Mouse (Mus musculus): ENCODE measurements around the gene Vil1.

The Vil1 gene

GRCm38 (mm10) chr1:74415143-74415542 is 6.0 kb downstream of the Vil1 start:
- peak; percentile 68 to 82 for DNase-seq

DNA sequence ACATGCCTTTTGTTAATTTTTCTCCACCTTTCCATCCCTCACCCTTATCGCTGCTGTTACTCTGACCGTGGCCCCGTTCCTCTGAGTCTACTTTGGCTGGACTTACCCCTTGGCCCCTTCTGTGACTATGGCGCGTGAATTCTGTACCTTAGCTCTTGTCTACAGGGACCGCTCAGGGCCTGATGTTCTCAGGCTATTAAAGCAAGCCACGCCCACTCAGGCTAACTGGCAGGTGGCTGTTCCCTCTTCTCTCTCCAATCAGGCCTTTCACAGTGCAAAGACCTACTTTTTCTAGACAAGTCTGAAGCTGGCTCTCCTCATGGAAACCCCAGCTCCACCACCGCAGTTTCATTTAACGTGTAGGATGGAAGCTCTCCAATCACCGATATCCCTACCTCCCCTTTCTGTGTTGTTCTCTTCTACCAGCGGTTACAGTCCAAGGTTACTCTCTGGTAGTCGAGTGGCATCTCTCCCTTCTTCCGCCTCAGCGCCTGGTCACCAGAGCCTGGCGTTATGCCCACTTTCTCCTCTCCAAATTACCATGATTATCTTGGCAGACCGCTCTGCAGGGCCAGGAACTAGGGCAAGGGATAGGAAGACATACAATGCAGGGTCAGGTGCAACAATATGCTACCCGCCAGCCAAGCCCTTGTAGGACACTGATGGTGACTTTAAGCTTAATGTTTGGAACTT is 9.7 kb downstream of the Vil1 start:
- DNase-seq = peak; percentile 61 to 62

DNA sequence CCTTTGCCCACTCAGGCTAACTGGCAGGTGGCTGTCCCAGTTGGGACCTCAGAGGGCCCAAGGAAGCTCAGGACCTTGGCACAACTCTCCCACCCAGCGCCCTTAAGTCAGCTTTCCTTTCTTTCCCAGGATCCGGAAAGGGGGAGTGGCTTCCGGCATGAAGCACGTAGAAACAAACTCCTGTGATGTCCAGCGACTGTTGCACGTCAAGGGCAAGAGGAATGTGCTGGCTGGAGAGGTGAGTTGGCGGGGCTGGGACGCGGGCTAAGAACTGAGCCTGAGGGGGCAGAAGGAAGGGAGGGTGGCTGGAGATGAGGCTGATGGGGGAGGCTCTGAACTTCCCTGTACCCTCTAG is 10.2 kb downstream of the Vil1 start:
- peak in 1 of 2 experiments; percentile 53 for DNase-seq

DNA sequence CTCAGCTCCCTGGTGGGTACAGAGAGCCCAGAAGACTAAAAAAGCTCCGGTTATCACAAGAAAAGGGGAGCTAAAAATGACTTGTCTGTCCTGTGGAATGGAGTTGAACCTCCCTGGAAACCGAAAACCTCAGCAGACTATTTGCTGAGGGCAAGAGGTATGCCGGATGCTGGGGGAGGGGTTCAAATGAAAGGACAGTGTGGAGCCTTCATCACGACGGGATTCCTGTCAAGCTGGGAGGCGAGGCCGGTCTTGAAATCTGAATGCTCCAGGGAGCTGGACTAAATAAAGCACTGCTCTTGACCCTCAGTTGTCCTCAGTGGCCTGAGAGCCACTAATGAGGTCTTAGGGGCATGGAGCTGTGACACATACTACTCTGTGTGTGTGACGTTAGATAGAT is 14.0 kb downstream of the Vil1 start:
- no peak for DNase-seq

GRCm38 (mm10) chr1:74425845-74426244 is 16.7 kb downstream of the Vil1 start:
- no peak for DNase-seq

DNA sequence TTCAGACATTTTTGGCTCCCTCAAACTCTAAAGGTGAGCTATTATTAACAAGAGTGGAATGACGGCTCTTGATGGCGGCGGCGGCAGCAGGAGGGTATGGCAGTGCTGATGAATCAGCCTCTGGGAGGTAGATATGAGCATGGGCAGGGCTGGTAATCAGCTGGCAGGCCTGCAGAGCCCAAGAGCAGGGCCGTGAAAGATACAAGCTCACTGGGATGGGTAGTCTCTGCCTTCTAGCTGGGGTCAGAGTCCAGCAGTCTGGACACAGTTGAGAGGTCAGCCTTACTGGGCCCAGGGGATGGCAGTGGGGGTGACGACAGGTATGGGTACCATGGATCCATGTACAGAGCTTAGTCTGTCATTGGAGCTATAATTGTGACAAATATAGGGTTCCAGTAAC is 24.0 kb downstream of the Vil1 start:
- peak; percentile 26 to 66 for DNase-seq

DNA sequence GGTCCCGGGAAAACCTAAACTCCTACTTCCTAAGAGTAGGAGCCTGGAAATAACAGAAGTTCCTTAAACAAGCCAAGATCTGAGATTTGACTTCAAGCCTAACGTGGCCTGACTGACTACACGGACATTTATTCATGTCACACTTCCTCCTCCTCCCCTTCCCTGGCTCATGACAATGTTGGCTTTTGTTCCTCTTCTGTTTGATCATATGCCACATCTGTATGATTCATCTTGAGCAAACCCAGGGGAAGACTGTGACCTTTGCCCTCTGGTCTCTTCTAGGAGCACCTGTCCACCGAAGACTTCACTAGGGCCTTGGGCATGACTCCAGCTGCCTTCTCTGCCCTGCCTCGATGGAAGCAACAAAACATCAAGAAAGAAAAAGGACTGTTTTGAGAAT is 25.4 kb downstream of the Vil1 start:
- DNase-seq = peak in 1 of 2 experiments; percentile 24

DNA sequence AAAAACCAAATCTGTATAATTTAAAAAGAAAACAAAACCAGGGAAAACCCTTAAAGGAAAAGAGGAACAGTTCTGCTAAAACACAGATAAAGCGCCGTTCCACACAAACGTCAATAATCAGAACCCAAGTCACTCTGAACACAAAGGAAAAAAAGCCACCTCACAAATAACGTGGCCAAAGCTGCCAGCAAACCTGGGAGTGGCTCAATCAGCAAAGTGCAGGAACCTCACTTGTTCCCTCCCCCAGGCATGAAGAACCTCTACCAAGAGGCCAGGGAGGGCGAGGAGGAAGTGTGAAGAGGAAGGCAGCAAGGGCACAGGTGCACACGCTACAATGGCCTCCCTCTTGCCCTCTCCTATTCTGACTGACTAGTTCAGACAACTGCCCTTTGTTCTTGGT is 26.4 kb downstream of the Vil1 start:
- DNase-seq = no peak

GRCm38 (mm10) chr1:74437702-74438427 is 28.7 kb downstream of the Vil1 start:
- peak in 1 of 2 experiments; percentile 54 for DNase-seq

DNA sequence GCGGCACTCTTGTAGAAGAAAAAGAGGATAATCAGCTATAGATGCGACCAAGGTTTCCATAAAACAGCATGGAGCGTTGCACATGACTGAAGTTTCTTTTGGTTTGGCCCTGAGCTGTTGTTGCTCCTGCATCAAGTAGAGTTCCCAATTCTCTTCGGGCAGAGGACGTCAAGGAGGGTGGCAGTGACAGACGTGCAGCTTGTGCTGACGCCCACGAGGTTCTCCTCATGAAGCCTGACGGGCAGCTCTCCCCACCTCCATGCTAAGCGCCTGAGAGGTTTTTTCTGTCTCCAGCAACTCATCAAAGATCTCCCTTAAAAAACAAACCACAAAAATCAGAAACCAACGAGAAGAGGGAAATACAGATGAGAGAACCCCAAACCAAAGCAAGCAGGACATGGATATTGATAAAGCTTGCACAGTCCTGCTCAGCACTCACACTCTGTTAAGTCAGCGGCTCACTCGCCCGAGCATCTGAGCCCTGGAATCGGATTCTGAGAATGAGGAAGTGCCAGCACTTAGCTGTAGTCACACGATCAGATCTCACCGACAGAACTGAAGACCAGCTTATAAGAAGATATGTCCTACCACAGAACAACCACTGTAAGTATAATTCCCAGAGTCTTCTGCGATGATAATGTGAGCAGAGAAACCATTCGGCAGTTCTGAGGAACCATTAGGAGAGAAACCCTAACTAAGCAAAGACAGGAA is 30.1 kb downstream of the Vil1 start:
- DNase-seq = no peak

DNA sequence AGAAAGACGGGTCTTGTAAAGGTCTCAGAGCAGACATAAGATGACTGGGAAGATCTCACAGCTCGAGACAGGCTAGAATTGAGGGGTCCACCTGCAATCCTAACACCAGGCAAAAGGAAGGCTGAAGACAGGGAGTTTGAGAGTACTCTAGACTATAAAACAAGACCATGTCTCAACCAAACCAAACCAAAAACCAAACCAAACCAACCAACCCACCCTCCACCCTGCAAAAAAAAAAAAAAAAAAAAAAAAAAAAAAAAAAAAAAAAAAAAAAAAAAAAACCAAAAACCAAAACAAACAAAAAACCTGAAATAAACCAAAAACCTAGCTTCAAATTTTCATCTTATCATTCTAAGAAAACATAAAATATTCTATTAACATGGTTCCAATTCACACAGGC is 35.4 kb downstream of the Vil1 start:
- no peak for DNase-seq

DNA sequence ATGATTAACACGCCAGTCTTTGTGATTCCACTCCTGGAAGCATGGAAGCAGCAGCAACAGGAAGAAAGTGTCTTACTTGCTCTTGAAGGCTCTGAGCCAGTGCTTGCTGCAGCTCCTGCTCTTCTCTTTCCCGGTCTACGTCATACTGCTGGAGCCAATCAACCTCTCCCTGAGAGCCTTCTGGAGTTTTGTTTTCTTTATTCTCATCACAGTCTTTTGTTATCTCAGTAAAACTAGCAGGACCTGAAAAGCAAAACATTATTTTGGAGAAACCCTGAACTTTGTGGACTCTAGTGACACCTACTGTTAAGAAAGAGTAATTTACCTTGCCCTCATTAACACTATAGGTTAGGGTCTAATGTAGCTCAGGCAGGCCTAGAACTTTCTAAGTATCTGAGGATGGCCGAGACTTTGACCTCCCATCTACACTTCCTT is 43.5 kb downstream of the Vil1 start:
- peak; percentile 31 to 60 for DNase-seq

- peak; percentile 45 to 80 for DNase-seq
Measured at GRCm38 (mm10) chr1:74460273-74460672, 51.1 kb downstream of the Vil1 start.

Data from kidney, postnatal 25 days (tissue).